Mouse (Mus musculus): Measurements from ENCODE around the gene Fbln7. TPM values are rescaled to one million over a fixed set of nuclear protein-coding genes. Genes with fewer than 3 reads are reported as not detected.

Fbln7 gene
- total and polyA plus RNA-seq, 3 experiments: not detected

GRCm38 (mm10) chr2:128916528-128916927 lies 53.7 kb downstream of the Fbln7 start:
- TF ChIP-seq TBP (IDR thresholded peaks at IDR 0.05; ENCODE audit: low read depth, low read length) (no peak), POLR2AphosphoS2 (IDR thresholded peaks at IDR 0.05; ENCODE audit: low read length) (no peak), CHD1 (IDR thresholded peaks at IDR 0.05; ENCODE audit: low read depth, low read length) (no peak), GABPA (IDR thresholded peaks at IDR 0.05; ENCODE audit: low read depth, low read length) (no peak), POLR2AphosphoS5 (IDR thresholded peaks at IDR 0.05; ENCODE audit: borderline replicate concordance, low read depth, low read length) (no peak)
- Histone ChIP-seq H3K4me1 (ENCODE audit: control insufficient read depth in 1 of 2, insufficient read depth in 2 of 2, low read length in 2 of 2) (peaks cover 9 to 10% of the 10 kb centered on the region in 2 experiments), H3K9ac (ENCODE audit: control insufficient read depth, low read depth, low read length, poor library complexity, severe bottlenecking) (no peak overlapping the region), H3K79me2 (ENCODE audit: control insufficient read depth, insufficient read depth, low read length, poor library complexity) (no peaks in the 10 kb centered on the region), H3K36me3 (ENCODE audit: control insufficient read depth in 1 of 2, insufficient read depth in 2 of 2, low read length in 2 of 2) (no peaks in the 10 kb centered on the region), H3K9me3 (replicated peaks; ENCODE audit: insufficient read depth, low read length) (no peaks in the 10 kb centered on the region), H3K4me3 (ENCODE audit: control insufficient read depth in 1 of 2, insufficient read depth in 1 of 2, low read depth in 2 of 2, low read length in 2 of 2) (no peak overlapping the region), H3K27ac (ENCODE audit: control insufficient read depth, low read depth, low read length) (no peak overlapping the region), H3K27me3 (ENCODE audit: control insufficient read depth in 1 of 2, insufficient read depth in 2 of 2, low read length in 2 of 2) (no peaks in the 10 kb centered on the region)
- no peak for DNase-seq (ENCODE audit: low read depth, low spot score)

- no peak overlapping the region for H3K4me3 ChIP-seq (ENCODE audit: control insufficient read depth in 1 of 2, insufficient read depth in 1 of 2, low read depth in 2 of 2, low read length in 2 of 2)
- H3K36me3 ChIP-seq (ENCODE audit: control insufficient read depth in 1 of 2, insufficient read depth in 2 of 2, low read length in 2 of 2): peaks cover 0 to 2% of the 10 kb centered on the region in 2 experiments; a peak in 2 of 4 replicates
- no peak for DNase-seq (ENCODE audit: low read depth, low spot score)
- H3K9ac ChIP-seq (ENCODE audit: control insufficient read depth, low read depth, low read length, poor library complexity, severe bottlenecking): no peak overlapping the region
- no peak overlapping the region for H3K27ac ChIP-seq (ENCODE audit: control insufficient read depth, low read depth, low read length)
- H3K9me3 ChIP-seq (replicated peaks; ENCODE audit: insufficient read depth, low read length): no peaks in the 10 kb centered on the region
- H3K27me3 ChIP-seq (ENCODE audit: control insufficient read depth in 1 of 2, insufficient read depth in 2 of 2, low read length in 2 of 2): no peaks in the 10 kb centered on the region
- no peak for TF ChIP-seq MAFK (IDR thresholded peaks at IDR 0.05; ENCODE audit: borderline replicate concordance, low read depth, low read length)
- no peak for TF ChIP-seq KAT2A (conservative IDR thresholded peaks at IDR 0.05; ENCODE audit: low read depth, low read length)
- no peak for TF ChIP-seq MYB (IDR thresholded peaks at IDR 0.05; ENCODE audit: low read depth, low read length)
- TF ChIP-seq NRF1 (IDR thresholded peaks at IDR 0.05; ENCODE audit: insufficient read depth, low read depth, low read length, poor library complexity, severe bottlenecking): no peak
- no peak for TF ChIP-seq TCF12 (IDR thresholded peaks at IDR 0.05; ENCODE audit: low read depth, low read length)
- no peak for TF ChIP-seq SMC3 (IDR thresholded peaks at IDR 0.05; ENCODE audit: low read depth, low read length)
- no peak for TF ChIP-seq POLR2AphosphoS2 (IDR thresholded peaks at IDR 0.05; ENCODE audit: low read length)
- no peak for TF ChIP-seq GATA1 (IDR thresholded peaks at IDR 0.05; ENCODE audit: low read depth, low read length)
- no peak for TF ChIP-seq UBTF (IDR thresholded peaks at IDR 0.05; ENCODE audit: borderline replicate concordance, insufficient read depth, low read depth, low read length)
- TF ChIP-seq ZKSCAN1 (IDR thresholded peaks at IDR 0.05; ENCODE audit: low read depth, low read length): no peak
- no peak for TF ChIP-seq HCFC1 (IDR thresholded peaks at IDR 0.05; ENCODE audit: low read depth, low read length)
- no peak for TF ChIP-seq POLR2AphosphoS5 (IDR thresholded peaks at IDR 0.05; ENCODE audit: borderline replicate concordance, low read depth, low read length)
- no peak for TF ChIP-seq EP300 (IDR thresholded peaks at IDR 0.05; ENCODE audit: low read depth in 1 of 2, low read length in 2 of 2)
- TF ChIP-seq ZMIZ1 (IDR thresholded peaks at IDR 0.05; ENCODE audit: low read depth, low read length): no peak
- no peaks in the 10 kb centered on the region for H3K79me2 ChIP-seq (ENCODE audit: control insufficient read depth, insufficient read depth, low read length, poor library complexity)
- no peaks in the 10 kb centered on the region; a peak in 1 of 4 replicates for H3K4me1 ChIP-seq (ENCODE audit: control insufficient read depth in 1 of 2, insufficient read depth in 2 of 2, low read length in 2 of 2)
These were observed 62.0 kb downstream of the Fbln7 start for GRCm38 (mm10) chr2:128924799-128925198.
